Mouse (Mus musculus): ENCODE data around the gene Thsd4.

GRCm38 (mm10) chr9:60324716-60325115 is 197.1 kb downstream of the Thsd4 start:
- TF ChIP-seq CTCF (IDR thresholded peaks at IDR 0.05; ENCODE audit: low read depth, low read length) (no peak), EP300 (IDR thresholded peaks at IDR 0.05; ENCODE audit: insufficient read depth, low read depth, low read length) (no peak), POLR2A (IDR thresholded peaks at IDR 0.05; ENCODE audit: insufficient read depth, low read length) (no peak)
